Mouse (Mus musculus) hindbrain, embryonic 15.5 days (tissue): ENCODE measurements around the gene Ankrd28. TPM values are rescaled to one million over a fixed set of nuclear protein-coding genes. Genes with fewer than 3 reads are reported as not detected.
A peak's percentile ranks its signal among the peaks of the same experiment; 100 is the strongest.
"Not testable (repeated sequence)": the region's sequence is repeated elsewhere in the genome, so short reads cannot be mapped to it uniquely, and the experiment has no call there.

ENCODE experiments used
- ATAC-seq: fragments of 200-750 bp; cut with Nextera tagmentation; 2 replicates; pipeline ENCODE4 v1.8.0; 2017; ENCODE audit warnings: low read depth, moderate number of reproducible peaks, moderate TSS enrichment; ENCODE audit not compliant: low FRiP score
- H3K27ac ChIP-seq: fragments of 300-500 bp; sonication (generic); replicated peaks from 2 replicates; pipeline ENCODE4 v1.5.1; 2015; ENCODE audit warnings: mild to moderate bottlenecking, inconsistent platforms
- H3K27me3 ChIP-seq: fragments of 300-500 bp; sonication (generic); 2 replicates; pipeline ENCODE4 v1.6.1; 2015; ENCODE audit warnings: control low read depth, inconsistent platforms
- H3K36me3 ChIP-seq: fragments of 300-500 bp; sonication (generic); 2 replicates; pipeline ENCODE4 v1.6.1; 2015; ENCODE audit warnings: control low read depth, inconsistent platforms
- H3K4me1 ChIP-seq: fragments of 300-500 bp; sonication (generic); replicated peaks from 2 replicates; pipeline ENCODE4 v1.6.1; 2015; ENCODE audit warnings: control low read depth, inconsistent platforms
- H3K4me2 ChIP-seq: fragments of 300-500 bp; sonication (generic); 2 replicates; pipeline ENCODE4 v1.6.1; 2015; ENCODE audit warnings: moderate library complexity, mild to moderate bottlenecking, inconsistent platforms
- H3K4me3 ChIP-seq: fragments of 300-500 bp; sonication (generic); 2 replicates; pipeline ENCODE4 v1.5.1; 2015; ENCODE audit warnings: mild to moderate bottlenecking, inconsistent platforms
- H3K9ac ChIP-seq: fragments of 300-500 bp; sonication (generic); 2 replicates; pipeline ENCODE4 v1.6.1; 2015; ENCODE audit warnings: inconsistent platforms
- H3K9me3 ChIP-seq: fragments of 300-500 bp; sonication (generic); 2 replicates; pipeline ENCODE4 v1.6.1; 2016; ENCODE audit warnings: control low read depth, inconsistent platforms
- WGBS: fragments of 180-500 bp; shearing (Covaris S2); methylation state at CpG from one replicate; pipeline ENCODE4 v1.1.7; 2015; 5-methylcytosine and 5-hydroxymethylcytosine counted together
- polyA plus RNA-seq: library from polyadenylated mRNA; unstranded; fragments of >200 nt; fragmentation: Nextera tagmentation; extraction: Ambion mirVana; gene quantifications from 2 replicates; pipeline ENCODE4 v1.2.1, GENCODE M21; 2015

Gene Ankrd28
- polyA plus RNA-seq, 1 experiment from 2014 or later: 11.0 TPM

- no peaks in the 10 kb centered on the region for H3K9me3 ChIP-seq
- H3K27ac ChIP-seq: no peak overlapping the region
- H3K27me3 ChIP-seq: no peaks in the 10 kb centered on the region
- no peak overlapping the region for H3K4me2 ChIP-seq
- no peak for ATAC-seq
- 36% methylated on average over 2 of the region's 2 CpGs for WGBS
- H3K9ac ChIP-seq: no peak overlapping the region
- H3K36me3 ChIP-seq: no peaks in the 10 kb centered on the region
- H3K4me1 ChIP-seq: peaks cover 9% of the 10 kb centered on the region
- no peak overlapping the region for H3K4me3 ChIP-seq
Measured at GRCm38 (mm10) chr14:31786906-31787305, 43.5 kb downstream of the Ankrd28 start.

GRCm38 (mm10) chr14:31785681-31786080, 44.8 kb downstream of the Ankrd28 start:
- no peaks in the 10 kb centered on the region for H3K9me3 ChIP-seq
- H3K4me1 ChIP-seq: peaks cover 19% of the 10 kb centered on the region
- no peak for ATAC-seq
- H3K9ac ChIP-seq: no peak overlapping the region
- no peaks in the 10 kb centered on the region for H3K27me3 ChIP-seq
- H3K36me3 ChIP-seq: no peaks in the 10 kb centered on the region
- H3K4me2 ChIP-seq: no peak overlapping the region
- no peak overlapping the region for H3K4me3 ChIP-seq
- no peak overlapping the region for H3K27ac ChIP-seq

- Histone ChIP-seq H3K4me3 (no peak overlapping the region), H3K27me3 (no peaks in the 10 kb centered on the region), H3K4me1 (peaks cover 24% of the 10 kb centered on the region), H3K9me3 (no peaks in the 10 kb centered on the region), H3K27ac (no peak overlapping the region), H3K9ac (no peak overlapping the region), H3K4me2 (no peak overlapping the region), H3K36me3 (no peaks in the 10 kb centered on the region)
- 97% methylated on average over 5 of the region's 5 CpGs for WGBS
- ATAC-seq: no peak
Measured at GRCm38 (mm10) chr14:31784975-31785374, 45.5 kb downstream of the Ankrd28 start.

GRCm38 (mm10) chr14:31781309-31782049, 49.0 kb downstream of the Ankrd28 start:
- H3K4me2 ChIP-seq: peak overlapping the region; percentile 57
- peak; percentile 79 for ATAC-seq
- no peaks in the 10 kb centered on the region for H3K9me3 ChIP-seq
- H3K9ac ChIP-seq: peak overlapping the region; percentile 43
- peaks cover 26% of the 10 kb centered on the region for H3K4me1 ChIP-seq
- no peaks in the 10 kb centered on the region for H3K36me3 ChIP-seq
- H3K27me3 ChIP-seq: no peaks in the 10 kb centered on the region
- WGBS: 11% methylated on average over 11 of the region's 11 CpGs
- H3K27ac ChIP-seq: peak overlapping the region; percentile 88
- H3K4me3 ChIP-seq: peak overlapping the region; percentile 36

- Histone ChIP-seq H3K9me3 (no peaks in the 10 kb centered on the region), H3K4me2 (peak overlapping the region; percentile 57), H3K36me3 (no peaks in the 10 kb centered on the region), H3K4me3 (peak overlapping the region; percentile 36), H3K9ac (peak overlapping the region; percentile 43), H3K27me3 (no peaks in the 10 kb centered on the region), H3K27ac (peak overlapping the region; percentile 88), H3K4me1 (peaks cover 26% of the 10 kb centered on the region)
- peak; percentile 76 for ATAC-seq
- 18% methylated on average over 11 of the region's 11 CpGs for WGBS
Measured at GRCm38 (mm10) chr14:31780412-31781233, 49.8 kb downstream of the Ankrd28 start.

- no peak overlapping the region for H3K4me3 ChIP-seq
- ATAC-seq: no peak
- no peaks in the 10 kb centered on the region for H3K27me3 ChIP-seq
- no peaks in the 10 kb centered on the region for H3K4me1 ChIP-seq
- no peak overlapping the region for H3K4me2 ChIP-seq
- H3K27ac ChIP-seq: no peak overlapping the region
- H3K36me3 ChIP-seq: no peaks in the 10 kb centered on the region
- no peaks in the 10 kb centered on the region for H3K9me3 ChIP-seq
- no peak overlapping the region for H3K9ac ChIP-seq
- 96% methylated on average over 4 of the region's 4 CpGs for WGBS
Measured at GRCm38 (mm10) chr14:31773518-31773917, 56.9 kb downstream of the Ankrd28 start.

GRCm38 (mm10) chr14:31772251-31772650, 58.2 kb downstream of the Ankrd28 start:
- ATAC-seq: no peak
- Histone ChIP-seq H3K27me3 (no peaks in the 10 kb centered on the region), H3K4me3 (no peak overlapping the region)

GRCm38 (mm10) chr14:31768531-31768930, 61.9 kb downstream of the Ankrd28 start:
- 83% methylated on average over 3 of the region's 3 CpGs for WGBS
- no peaks in the 10 kb centered on the region for H3K9me3 ChIP-seq
- no peak overlapping the region for H3K4me2 ChIP-seq
- no peak overlapping the region for H3K4me3 ChIP-seq
- no peaks in the 10 kb centered on the region for H3K4me1 ChIP-seq
- no peaks in the 10 kb centered on the region for H3K36me3 ChIP-seq
- no peak overlapping the region for H3K27ac ChIP-seq
- no peak overlapping the region for H3K9ac ChIP-seq
- H3K27me3 ChIP-seq: no peaks in the 10 kb centered on the region
- ATAC-seq: no peak

More at GRCm38 (mm10) chr14:31772251-31772650, 58.2 kb downstream of the Ankrd28 start:
- H3K27ac ChIP-seq: 0 out of 2 replicates have a peak overlapping the region, but pooled peaks have one; percentile 0
- H3K9ac ChIP-seq: no peak overlapping the region
- no peaks in the 10 kb centered on the region for H3K9me3 ChIP-seq
- H3K4me1 ChIP-seq: no peaks in the 10 kb centered on the region
- H3K4me2 ChIP-seq: no peak overlapping the region
- no peaks in the 10 kb centered on the region for H3K36me3 ChIP-seq

- no peaks in the 10 kb centered on the region for H3K27me3 ChIP-seq
- no peak overlapping the region for H3K27ac ChIP-seq
- H3K4me2 ChIP-seq: no peak overlapping the region
- no peak overlapping the region for H3K4me3 ChIP-seq
- H3K9me3 ChIP-seq: no peaks in the 10 kb centered on the region
- H3K9ac ChIP-seq: no peak overlapping the region
- no peak for ATAC-seq
- WGBS: 96% methylated on average over 2 of the region's 2 CpGs
- H3K4me1 ChIP-seq: no peaks in the 10 kb centered on the region
- peaks cover 20% of the 10 kb centered on the region for H3K36me3 ChIP-seq
Measured at GRCm38 (mm10) chr14:31764083-31764482, 66.4 kb downstream of the Ankrd28 start.

- H3K27ac ChIP-seq: no peak overlapping the region
- WGBS: 95% methylated on average over 7 of the region's 7 CpGs
- no peaks in the 10 kb centered on the region for H3K27me3 ChIP-seq
- peaks cover 20% of the 10 kb centered on the region for H3K36me3 ChIP-seq
- H3K4me2 ChIP-seq: no peak overlapping the region
- no peaks in the 10 kb centered on the region for H3K9me3 ChIP-seq
- no peaks in the 10 kb centered on the region for H3K4me1 ChIP-seq
- no peak for ATAC-seq
- no peak overlapping the region for H3K9ac ChIP-seq
- H3K4me3 ChIP-seq: no peak overlapping the region
Measured at GRCm38 (mm10) chr14:31761727-31762126, 68.7 kb downstream of the Ankrd28 start.

GRCm38 (mm10) chr14:31759195-31759594, 71.3 kb downstream of the Ankrd28 start:
- Histone ChIP-seq H3K9me3 (no peaks in the 10 kb centered on the region), H3K27me3 (no peaks in the 10 kb centered on the region), H3K4me3 (no peak overlapping the region), H3K9ac (no peak overlapping the region), H3K27ac (no peak overlapping the region), H3K36me3 (peaks cover 23% of the 10 kb centered on the region), H3K4me2 (no peak overlapping the region), H3K4me1 (no peaks in the 10 kb centered on the region)
- 93% methylated on average over 2 of the region's 2 CpGs for WGBS
- ATAC-seq: no peak

- peaks cover 26% of the 10 kb centered on the region for H3K36me3 ChIP-seq
- WGBS: 94% methylated on average over 3 of the region's 3 CpGs
- H3K9ac ChIP-seq, H3K4me2 ChIP-seq, H3K27me3 ChIP-seq, ATAC-seq, H3K4me3 ChIP-seq, H3K4me1 ChIP-seq, H3K9me3 ChIP-seq, H3K27ac ChIP-seq: not testable (repeated sequence)
Measured at GRCm38 (mm10) chr14:31758410-31758809, 72.0 kb downstream of the Ankrd28 start.
